Mouse (Mus musculus): ENCODE results near the gene AL607142.1.

DNA sequence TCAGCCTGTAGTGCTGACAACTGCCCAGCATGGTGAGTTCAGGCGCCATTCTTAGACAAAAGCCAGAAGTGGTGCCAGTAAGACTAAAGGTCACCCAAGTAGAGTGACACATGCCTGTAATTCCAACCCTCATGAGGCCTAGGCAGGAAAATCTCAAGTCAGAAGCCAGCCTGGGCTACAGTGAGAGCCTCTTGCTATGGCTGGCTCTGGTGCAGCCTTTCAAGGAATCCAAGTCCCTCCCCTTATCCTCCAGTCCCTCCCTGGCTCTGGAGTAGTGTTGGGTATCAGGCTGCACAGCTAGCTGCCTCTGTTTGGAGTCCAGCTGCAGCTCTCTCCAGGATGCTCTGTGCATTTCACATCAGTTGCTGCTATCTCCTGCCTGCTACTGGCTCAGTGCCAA, 77.0 kb downstream of the AL607142.1 start:
- TF ChIP-seq ZC3H11A (IDR thresholded peaks at IDR 0.05; ENCODE audit: borderline replicate concordance, low read depth, low read length) (no peak), ZNF384 (IDR thresholded peaks at IDR 0.05; ENCODE audit: low read depth, low read length) (no peak), HCFC1 (IDR thresholded peaks at IDR 0.05; ENCODE audit: borderline replicate concordance, insufficient read depth, low read length) (no peak), MAFK (IDR thresholded peaks at IDR 0.05; ENCODE audit: insufficient read depth, low read depth, low read length) (no peak)

All from ES-E14 (cell line).